Mouse (Mus musculus) T-cell, adult 2 months (primary cell): Measurements from ENCODE around the gene Cpb2.
A peak's percentile ranks its signal among the peaks of the same experiment; 100 is the strongest.

Experiments used
- DNase-seq: peaks from one replicate; pipeline ENCODE4 v3.0.0; 2022; ENCODE audit warnings: low spot score

Gene Cpb2

GRCm38 (mm10) chr14:75246024-75247000 lies 4.2 kb downstream of the Cpb2 start:
- DNase-seq: no peak

GRCm38 (mm10) chr14:75250432-75250831 lies 8.3 kb downstream of the Cpb2 start:
- DNase-seq: no peak

- DNase-seq: no peak
Observed at GRCm38 (mm10) chr14:75256521-75256920, 14.4 kb downstream of the Cpb2 start.

DNA sequence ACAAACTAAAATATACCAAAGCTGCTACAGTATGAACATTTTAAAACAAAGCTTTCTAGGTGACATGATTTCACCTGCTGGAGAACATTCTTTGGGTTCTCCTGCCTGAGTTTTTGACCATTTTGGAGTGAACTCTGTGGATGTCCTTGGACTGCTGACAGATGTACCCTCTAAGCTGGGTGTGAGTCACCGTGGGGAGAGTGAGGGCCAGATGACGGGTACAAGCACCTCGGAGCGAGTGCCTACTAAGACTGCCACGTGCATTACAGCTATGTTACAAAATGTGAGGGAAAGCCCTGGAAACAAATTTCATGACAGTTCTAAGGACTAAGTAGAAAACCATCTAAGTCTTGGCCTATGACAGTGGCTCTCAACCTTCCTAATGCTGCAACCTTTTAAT lies 27.4 kb downstream of the Cpb2 start:
- DNase-seq: no peak

DNA sequence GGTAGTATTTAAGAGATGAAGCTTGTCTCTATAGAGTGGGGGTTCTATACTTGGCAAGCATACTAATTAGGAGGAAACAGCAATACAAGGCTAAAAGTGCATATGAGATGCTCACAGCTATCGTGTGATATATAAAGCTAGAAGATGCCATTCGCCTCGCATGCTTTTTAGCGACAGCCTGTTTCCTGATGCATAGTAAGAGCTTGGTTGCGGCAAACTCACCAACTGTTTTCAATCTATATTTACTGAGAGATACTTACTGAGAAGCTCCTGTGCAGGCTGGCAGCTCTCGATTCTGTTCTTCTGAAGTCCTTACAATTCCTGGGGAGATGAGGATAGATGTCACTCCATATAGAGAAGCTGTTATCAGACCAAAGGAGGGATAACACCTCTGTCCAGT lies 37.6 kb downstream of the Cpb2 start:
- DNase-seq: no peak

DNA sequence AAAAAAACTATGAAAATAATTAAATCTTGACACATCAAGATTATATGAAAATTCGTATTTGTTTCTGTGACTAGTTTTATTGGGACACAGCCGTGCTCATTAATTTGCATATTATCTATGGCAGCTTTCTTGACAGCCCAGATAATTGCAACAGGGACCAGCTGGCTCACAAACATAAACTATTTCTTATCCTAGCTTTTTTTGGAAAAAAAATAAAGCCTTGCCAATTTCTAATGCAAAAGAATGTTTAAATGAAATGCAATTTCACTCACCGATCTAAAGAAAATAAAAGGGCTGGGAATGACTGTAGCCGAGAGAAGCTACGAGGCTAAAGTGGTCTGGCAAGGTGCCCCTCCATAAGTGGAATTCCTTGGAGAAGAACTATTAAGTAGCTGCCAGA lies 38.3 kb downstream of the Cpb2 start:
- DNase-seq: no peak

DNA sequence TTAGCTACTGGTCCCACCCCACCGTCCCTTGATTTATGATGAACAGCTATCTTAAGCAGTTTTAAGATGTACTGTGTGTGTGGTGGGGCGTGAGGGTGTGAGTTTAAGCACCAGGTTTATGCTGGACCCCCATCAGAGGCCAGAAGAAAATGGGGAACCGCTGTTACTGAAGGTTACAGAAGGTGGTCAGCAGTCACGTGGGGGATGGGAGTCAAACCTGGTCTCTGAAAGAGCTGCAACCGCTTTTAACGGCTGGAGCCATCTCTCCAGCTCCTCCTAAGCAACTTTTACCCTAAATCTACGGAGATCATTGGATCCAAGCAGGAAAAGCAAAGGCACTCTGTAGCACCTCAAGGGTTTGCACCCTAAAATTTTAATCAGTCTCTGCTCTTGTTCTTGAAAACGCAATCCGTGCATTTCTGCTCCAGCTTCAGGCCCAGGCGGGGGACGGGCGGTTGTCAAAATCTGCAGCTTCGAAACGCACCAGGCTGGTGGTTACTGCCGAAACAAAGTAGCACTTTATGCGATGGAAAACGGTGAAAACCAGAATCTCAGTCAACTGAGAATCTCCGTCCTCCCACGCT lies 41.6 kb downstream of the Cpb2 start:
- DNase-seq: peak; percentile 2

DNA sequence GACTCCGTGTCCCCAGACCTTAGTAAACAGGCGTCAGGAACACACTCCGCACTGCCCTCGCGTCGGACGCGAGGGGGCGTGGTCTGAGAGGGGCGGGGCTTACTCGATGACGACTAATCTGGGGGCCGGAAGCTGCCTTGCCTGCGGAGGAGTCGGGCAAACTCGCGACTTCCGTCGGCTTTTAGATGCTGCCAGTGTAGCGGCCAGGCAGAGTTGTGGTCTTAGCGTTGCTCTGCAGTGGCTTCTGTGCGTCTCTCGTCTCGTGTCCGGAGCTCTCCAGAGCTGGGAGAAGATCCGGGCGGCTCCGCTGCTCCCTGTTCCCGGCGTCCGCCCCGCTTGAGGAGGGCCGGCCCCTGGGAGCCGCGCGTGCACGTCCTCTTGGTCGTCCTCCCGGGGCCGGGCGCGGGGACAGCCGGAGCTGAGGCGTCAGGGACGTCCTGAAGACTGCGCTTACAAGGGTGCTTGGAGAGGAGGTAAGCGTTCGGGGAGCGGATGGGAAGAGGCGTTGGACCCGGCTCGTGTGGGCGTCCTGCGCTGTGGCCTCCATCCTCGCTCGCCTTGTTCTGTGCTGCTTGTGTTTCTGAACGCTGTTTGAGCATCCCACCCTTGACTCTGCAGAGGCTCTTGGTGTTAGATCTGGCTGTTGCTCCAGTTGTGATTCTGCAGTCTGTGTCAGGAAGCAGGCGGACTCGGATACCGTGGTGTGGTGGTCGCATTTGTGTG lies 42.3 kb downstream of the Cpb2 start, which contains the start of gene Zc3h13:
TSS of gene Zc3h13 (plus strand) at position 181 of the 723 bp plus-strand sequence.
- peak; percentile 96 for DNase-seq

- peak; percentile 6 for DNase-seq
Observed at GRCm38 (mm10) chr14:75301081-75301480, 59.0 kb downstream of the Cpb2 start.

- DNase-seq: no peak
Observed at GRCm38 (mm10) chr14:75303807-75304206, 61.7 kb downstream of the Cpb2 start.

- DNase-seq: no peak
Observed at GRCm38 (mm10) chr14:75307855-75308254, 65.8 kb downstream of the Cpb2 start.

DNA sequence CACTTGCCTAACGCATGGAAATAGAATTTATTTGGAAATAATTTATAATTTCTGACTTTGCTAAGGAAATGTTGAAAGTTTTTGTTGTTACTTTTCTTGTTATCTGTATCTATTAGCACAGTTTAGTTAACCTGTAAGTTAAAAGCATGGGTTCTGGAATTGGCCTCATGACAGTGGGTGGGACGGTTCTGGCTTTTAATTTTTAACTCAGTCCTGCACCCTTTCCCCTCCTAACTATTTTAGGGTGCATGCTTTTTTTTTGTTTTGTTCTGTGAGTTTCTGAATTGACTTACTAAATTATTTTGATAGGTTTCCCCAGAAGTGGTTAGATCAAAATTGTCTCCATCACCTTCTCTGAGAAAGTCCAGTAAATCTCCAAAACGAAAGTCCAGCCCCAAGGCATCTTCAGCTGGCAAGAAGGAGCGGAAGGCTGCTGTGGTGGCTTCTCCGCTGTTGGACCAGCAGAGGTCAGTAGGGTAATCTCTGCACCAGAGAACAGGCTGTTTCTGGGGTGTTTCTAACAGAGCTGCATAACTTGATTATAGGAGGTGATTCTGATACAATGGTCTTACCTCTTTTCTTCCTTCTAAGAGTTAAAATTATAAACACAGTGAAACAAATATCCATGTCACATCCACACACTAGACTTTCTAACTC lies 67.4 kb downstream of the Cpb2 start:
- DNase-seq: no peak

- DNase-seq: no peak
Observed at GRCm38 (mm10) chr14:75314484-75314883, 72.4 kb downstream of the Cpb2 start.

- peak; percentile 71 for DNase-seq
Observed at GRCm38 (mm10) chr14:75318736-75319135, 76.6 kb downstream of the Cpb2 start.

GRCm38 (mm10) chr14:75320269-75320668 lies 78.2 kb downstream of the Cpb2 start:
- DNase-seq: no peak

GRCm38 (mm10) chr14:75323354-75323753 lies 81.3 kb downstream of the Cpb2 start:
- no peak for DNase-seq

DNA sequence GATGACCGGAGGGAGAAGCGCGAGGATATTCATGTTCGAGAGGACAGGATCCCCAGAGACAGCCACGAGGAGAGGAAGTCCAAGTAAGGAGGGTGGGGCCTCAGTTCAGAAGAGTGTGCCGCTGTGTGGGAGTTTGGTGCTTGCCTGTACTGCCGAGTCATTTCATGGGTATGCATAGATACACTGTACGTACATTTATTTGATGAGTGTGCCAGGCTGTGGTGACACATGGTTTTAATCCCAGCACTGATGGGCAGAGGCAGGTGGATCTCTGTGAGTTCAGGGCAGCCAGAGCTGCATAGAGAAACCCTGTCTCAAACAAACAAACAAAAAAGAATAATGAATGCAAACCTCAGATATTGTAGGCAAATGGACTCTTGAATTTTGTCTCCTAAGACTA lies 86.0 kb downstream of the Cpb2 start:
- no peak for DNase-seq

GRCm38 (mm10) chr14:75330621-75331020 lies 88.5 kb downstream of the Cpb2 start:
- DNase-seq: peak; percentile 23
